Mouse (Mus musculus): ENCODE results near the gene Pif1.

- TF ChIP-seq CTCF (IDR thresholded peaks at IDR 0.05; ENCODE audit: low read depth, low read length) (no peak), POLR2A (IDR thresholded peaks at IDR 0.05; ENCODE audit: borderline replicate concordance, low read depth, low read length) (no peak)
Observed at GRCm38 (mm10) chr9:65569491-65569971, 17.4 kb upstream of the Pif1 start.

Measured in bone marrow macrophage, adult 2 months (primary cell).